Mouse (Mus musculus): ENCODE measurements around the gene Fosl2.

Gene Fosl2

GRCm38 (mm10) chr5:32134051-32134732, 1.4 kb upstream of the Fosl2 start:
- DNase-seq (ENCODE audit: low spot score in 2 of 2), result peak in 1 of 2 experiments; percentile 34

- DNase-seq (ENCODE audit: low spot score in 2 of 2), result peak in 1 of 2 experiments; percentile 68
Measured at GRCm38 (mm10) chr5:32134903-32135335, 682 bp upstream of the Fosl2 start.

- peak; percentile 52 to 55 for DNase-seq (ENCODE audit: low spot score in 2 of 2)
Measured at GRCm38 (mm10) chr5:32136301-32136863, 781 bp downstream of the Fosl2 start.

GRCm38 (mm10) chr5:32137106-32137522, 1.5 kb downstream of the Fosl2 start:
- DNase-seq (ENCODE audit: low spot score in 2 of 2), result no peak

GRCm38 (mm10) chr5:32138446-32139195, 3.0 kb downstream of the Fosl2 start:
- no peak for DNase-seq (ENCODE audit: low spot score in 2 of 2)

- DNase-seq (ENCODE audit: low spot score in 2 of 2), result peak in 1 of 2 experiments; percentile 67
Measured at GRCm38 (mm10) chr5:32139516-32140037, 4.0 kb downstream of the Fosl2 start.

GRCm38 (mm10) chr5:32141899-32142298, 6.3 kb downstream of the Fosl2 start:
- no peak for DNase-seq (ENCODE audit: low spot score in 2 of 2)

GRCm38 (mm10) chr5:32143433-32143970, 7.9 kb downstream of the Fosl2 start:
- DNase-seq (ENCODE audit: low spot score in 2 of 2), result no peak

- no peak for DNase-seq (ENCODE audit: low spot score in 2 of 2)
Measured at GRCm38 (mm10) chr5:32146281-32146680, 10.7 kb downstream of the Fosl2 start.

GRCm38 (mm10) chr5:32148593-32148992, 13.0 kb downstream of the Fosl2 start:
- no peak for DNase-seq (ENCODE audit: low spot score in 2 of 2)

- no peak for DNase-seq (ENCODE audit: low spot score in 2 of 2)
Measured at GRCm38 (mm10) chr5:32151244-32151643, 15.6 kb downstream of the Fosl2 start.

GRCm38 (mm10) chr5:32152725-32153417, 17.3 kb downstream of the Fosl2 start:
- no peak for DNase-seq (ENCODE audit: low spot score in 2 of 2)

GRCm38 (mm10) chr5:32153418-32153740, 17.8 kb downstream of the Fosl2 start:
- no peak for DNase-seq (ENCODE audit: low spot score in 2 of 2)

GRCm38 (mm10) chr5:32153791-32154490, 18.3 kb downstream of the Fosl2 start:
- DNase-seq (ENCODE audit: low spot score in 2 of 2), result no peak

- DNase-seq (ENCODE audit: low spot score in 2 of 2), result no peak
Measured at GRCm38 (mm10) chr5:32154931-32155688, 19.5 kb downstream of the Fosl2 start.

- no peak for DNase-seq (ENCODE audit: low spot score in 2 of 2)
Measured at GRCm38 (mm10) chr5:32155927-32156326, 20.3 kb downstream of the Fosl2 start.

- no peak for DNase-seq (ENCODE audit: low spot score in 2 of 2)
Measured at GRCm38 (mm10) chr5:32163478-32164043, 28.0 kb downstream of the Fosl2 start.

GRCm38 (mm10) chr5:32172188-32172587, 36.6 kb downstream of the Fosl2 start:
- no peak for DNase-seq (ENCODE audit: low spot score in 2 of 2)

GRCm38 (mm10) chr5:32176800-32177199, 41.2 kb downstream of the Fosl2 start:
- no peak for DNase-seq (ENCODE audit: low spot score in 2 of 2)

GRCm38 (mm10) chr5:32177737-32178136, 42.1 kb downstream of the Fosl2 start:
- DNase-seq (ENCODE audit: low spot score in 2 of 2), result no peak
